15 mouse cellular contexts compared by ENCODE assay signal in the genomic region with DNA sequence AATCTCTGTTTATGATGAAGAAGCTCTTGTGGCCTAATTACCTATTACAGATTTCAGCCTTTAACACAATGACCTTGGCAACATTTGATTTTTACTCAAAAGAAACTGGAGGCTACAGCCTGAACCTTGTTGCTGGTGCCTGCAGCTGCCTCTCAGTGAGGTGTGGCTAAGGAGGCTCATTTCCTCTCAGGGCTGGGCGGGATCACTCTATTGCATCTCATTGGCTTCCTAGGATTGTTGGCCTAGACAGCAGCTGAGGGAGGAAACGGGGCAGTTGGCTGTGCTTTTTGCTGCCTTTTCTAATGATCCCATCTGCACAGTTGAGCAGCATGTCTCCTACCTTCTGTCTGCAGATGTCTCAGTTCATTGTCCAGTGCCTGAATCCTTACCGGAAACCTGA. TPM values are rescaled to one million over a fixed set of nuclear protein-coding genes. Genes with fewer than 3 reads are reported as not detected.
A peak's percentile ranks its signal among the peaks of the same experiment; 100 is the strongest.
DNase-seq lines count a peak whose midpoint lies in the region; ATAC-seq and TF ChIP-seq lines count a peak whose summit lies in the region.
"Had no signal": no experiment of that assay in that cellular context is flagged by ENCODE, and none has a peak within 500 bp of the region (broad histone marks: within the 10 kb centered on the region; RNA-seq: fewer than 3 reads in every experiment).

No protein-coding gene starts in this region.

- H3K27me3 ChIP-seq in limb, embryonic 15.5 days, result no peaks in the 10 kb centered on the region
- no peaks in the 10 kb centered on the region for H3K27me3 ChIP-seq in limb, embryonic 10.5 days (ENCODE audit: low read depth, poor library complexity, severe bottlenecking)
- H3K27me3 ChIP-seq in E14TG2a.4 (ENCODE audit: insufficient read depth, low read length), result no peaks in the 10 kb centered on the region
- H3K27me3 ChIP-seq: limb, embryonic 12.5 days had no signal

- peaks cover 71% of the 10 kb centered on the region for H3K36me3 ChIP-seq in limb, embryonic 15.5 days
- H3K36me3 ChIP-seq in limb, embryonic 10.5 days, result peaks cover 100% of the 10 kb centered on the region
- peaks cover 85% of the 10 kb centered on the region for H3K36me3 ChIP-seq in E14TG2a.4 (ENCODE audit: insufficient read depth, low read length)

- no peak for TF ChIP-seq CTCF in E14TG2a.4 (conservative IDR thresholded peaks at IDR 0.05; ENCODE audit: low read length)

- no peaks in the 10 kb centered on the region for H3K9me3 ChIP-seq in limb, embryonic 15.5 days
- H3K9me3 ChIP-seq in limb, embryonic 10.5 days (replicated peaks), result no peaks in the 10 kb centered on the region
- H3K9me3 ChIP-seq in E14TG2a.4 (ENCODE audit: low read length), result no peaks in the 10 kb centered on the region
- H3K9me3 ChIP-seq: hindbrain, embryonic 10.5 days; limb, embryonic 12.5 days; midbrain, embryonic 10.5 days had no signal

- no peak overlapping the region for H3K4me2 ChIP-seq in limb, embryonic 15.5 days
- H3K4me2 ChIP-seq: limb, embryonic 12.5 days had no signal

- 0 out of 2 replicates have a peak overlapping the region, but pooled peaks have one; percentile 11 for H3K27ac ChIP-seq in limb, embryonic 15.5 days
- H3K27ac ChIP-seq in limb, embryonic 10.5 days, result no peak overlapping the region
- H3K27ac ChIP-seq: hindbrain, embryonic 10.5 days; limb, embryonic 12.5 days; midbrain, embryonic 10.5 days had no signal

- H3K4me3 ChIP-seq in limb, embryonic 15.5 days, result no peak overlapping the region
- no peak overlapping the region for H3K4me3 ChIP-seq in limb, embryonic 10.5 days
- peak overlapping the region; percentile 37 for H3K4me3 ChIP-seq in E14TG2a.4 (replicated peaks; ENCODE audit: low read length)
- H3K4me3 ChIP-seq: erythroblast, embryonic 14.5 days; hindbrain, embryonic 10.5 days; limb, embryonic 12.5 days; midbrain, embryonic 10.5 days had no signal

- DNase-seq in heart, adult 8-10 months (ENCODE audit: low spot score), result peak; percentile 45
- no peak for DNase-seq in heart, postnatal 25 days (ENCODE audit: low spot score)
- DNase-seq in limb, embryonic 10.5 days (ENCODE audit: low spot score), result no peak
- DNase-seq in R1 (ENCODE audit: low read depth, low spot score), result peak; percentile 82
- DNase-seq in left cerebral cortex, adult 9 months (ENCODE audit: low spot score in 2 of 2), result no peak
- no peak for DNase-seq in embryo, embryonic 10 days (ENCODE audit: low spot score)
- DNase-seq: adrenal gland, adult 8-10 months; cerebellum, postnatal 10 days; gastrocnemius, postnatal 25 days had no signal

- ATAC-seq in limb, embryonic 15.5 days (ENCODE audit: insufficient number of reproducible peaks, low FRiP score, low TSS enrichment, low read depth), result no peak

- intact Hi-C loops in heart, postnatal 25 days (cut with DNase I), result no loop called here

- WGBS in limb, embryonic 15.5 days, result 80% methylated on average over 3 of the region's 3 CpGs
- 84% methylated on average over 3 of the region's 3 CpGs for WGBS in limb, embryonic 10.5 days

- no peak overlapping the region for H3K9ac ChIP-seq in limb, embryonic 15.5 days
- H3K9ac ChIP-seq: limb, embryonic 12.5 days had no signal

- H3K4me1 ChIP-seq in limb, embryonic 15.5 days, result 0 out of 2 replicates have a peak, but pooled peaks cover 4% of the 10 kb centered on the region
- H3K4me1 ChIP-seq in limb, embryonic 10.5 days, result 0 out of 2 replicates have a peak, but pooled peaks cover 3% of the 10 kb centered on the region
- H3K4me1 ChIP-seq in E14TG2a.4 (replicated peaks; ENCODE audit: low read depth, low read length), result peaks cover 44% of the 10 kb centered on the region
- H3K4me1 ChIP-seq: hindbrain, embryonic 10.5 days; limb, embryonic 12.5 days; midbrain, embryonic 10.5 days had no signal

RNA-seq across cellular contexts. Expression of gene Nradd, which starts 7.2 kb away (rescaled TPM):
- 1 to 10 TPM in 2 of 4 experiments, under 1 TPM in 2; 0.79 to 1.4 (median 0.97) TPM for total RNA-seq in heart, adult 8-10 months (2022)
- total RNA-seq in heart, postnatal 25 days (2021), result 1 to 10 TPM; 1.1 to 2.0 TPM
- 43.5 and 46.4 TPM in 2 replicates for polyA plus RNA-seq in limb, embryonic 15.5 days (2015; fragmentation: Nextera tagmentation; extraction: Ambion mirVana)
- polyA plus RNA-seq in limb, embryonic 10.5 days (2016; fragmentation: Nextera tagmentation; extraction: Ambion mirVana), result 52.8 and 60.6 TPM in 2 replicates

RNA-seq across cellular contexts. Expression of gene Nbeal2, which starts 36.9 kb away (rescaled TPM):
- 10 to 100 TPM in 1 of 4 experiments, 1 to 10 TPM in 3; 5.8 to 10.8 (median 8.5) TPM for total RNA-seq in heart, adult 8-10 months (2022)
- total RNA-seq in heart, postnatal 25 days (2021), result 1 to 10 TPM; 8.2 to 8.7 TPM
- 5.7 and 5.8 TPM in 2 replicates for polyA plus RNA-seq in limb, embryonic 15.5 days (2015; fragmentation: Nextera tagmentation; extraction: Ambion mirVana)
- 0.73 and 0.76 TPM in 2 replicates for polyA plus RNA-seq in limb, embryonic 10.5 days (2016; fragmentation: Nextera tagmentation; extraction: Ambion mirVana)

RNA-seq across cellular contexts. Expression of gene Ccdc12, which starts 39.2 kb away (rescaled TPM):
- 10 to 100 TPM; 56.2 to 69.2 (median 65.3) TPM for total RNA-seq in heart, adult 8-10 months (2022)
- total RNA-seq in heart, postnatal 25 days (2021), result 10 to 100 TPM; 61.6 to 66.8 TPM
- 116 and 126 TPM in 2 replicates for polyA plus RNA-seq in limb, embryonic 15.5 days (2015; fragmentation: Nextera tagmentation; extraction: Ambion mirVana)
- 164 and 175 TPM in 2 replicates for polyA plus RNA-seq in limb, embryonic 10.5 days (2016; fragmentation: Nextera tagmentation; extraction: Ambion mirVana)

Comparison
In these comparisons a context has a peak if more than half of its experiments do, and no peak if none do; other contexts are left out.
1. DNase-seq: peak in heart, adult 8-10 months (single experiment) and R1 (single experiment); none in heart, postnatal 25 days (single experiment), limb, embryonic 10.5 days (single experiment), left cerebral cortex, adult 9 months (0 of 2) and embryo, embryonic 10 days (single experiment).